Mouse (Mus musculus): ENCODE measurements around the gene Tacc2. TPM values are rescaled to one million over a fixed set of nuclear protein-coding genes. Genes with fewer than 3 reads are reported as not detected.

The Tacc2 gene
- total and polyA plus RNA-seq, 2 experiments, result 10.0 to 14.3 TPM

GRCm38 (mm10) chr7:130773914-130774630 lies 196.8 kb downstream of the Tacc2 start, which contains the start of gene Btbd16:
TSS of gene Btbd16 (plus strand) at chr7:130774069.
- no peak for DNase-seq (ENCODE audit: extremely low read depth, low read depth, low spot score)
- WGBS, result 64% methylated on average over 9 of the region's 9 CpGs
- Histone ChIP-seq H3K27ac (replicated peaks; ENCODE audit: insufficient read depth, low read depth, low read length) (no peak within 1 kb of the TSS), H3K4me1 (ENCODE audit: control insufficient read depth, insufficient read depth, low read length) (no peaks in the 10 kb centered on the region), H3K79me2 (ENCODE audit: control insufficient read depth, insufficient read depth, low read length) (no peaks in the 10 kb centered on the region), H3K9ac (ENCODE audit: low read depth, low read length) (no peak within 1 kb of the TSS), H3K4me3 (ENCODE audit: insufficient read depth, low read depth, low read length) (no peak within 1 kb of the TSS), H3K36me3 (ENCODE audit: control insufficient read depth, insufficient read depth, low read length) (no peaks in the 10 kb centered on the region), H3K27me3 (ENCODE audit: control insufficient read depth, insufficient read depth, low read length) (peaks cover 6% of the 10 kb centered on the region; the same call in 1 of the 2 replicates)
- TF ChIP-seq CTCF (IDR thresholded peaks at IDR 0.05; ENCODE audit: low read depth, low read length) (no peak), POLR2A (IDR thresholded peaks at IDR 0.05; ENCODE audit: extremely low read depth, insufficient read depth, low read length) (no peak)

GRCm38 (mm10) chr7:130780866-130781419 lies 203.7 kb downstream of the Tacc2 start:
- H3K36me3 ChIP-seq (ENCODE audit: control insufficient read depth, insufficient read depth, low read length), result no peaks in the 10 kb centered on the region
- H3K27me3 ChIP-seq (ENCODE audit: control insufficient read depth, insufficient read depth, low read length), result peaks cover 11% of the 10 kb centered on the region
- no peak overlapping the region for H3K27ac ChIP-seq (replicated peaks; ENCODE audit: insufficient read depth, low read depth, low read length)
- H3K9ac ChIP-seq (ENCODE audit: low read depth, low read length), result no peak overlapping the region
- DNase-seq (ENCODE audit: extremely low read depth, low read depth, low spot score), result no peak
- H3K4me3 ChIP-seq (ENCODE audit: insufficient read depth, low read depth, low read length), result no peak overlapping the region
- TF ChIP-seq CTCF (IDR thresholded peaks at IDR 0.05; ENCODE audit: low read depth, low read length) (no peak), POLR2A (IDR thresholded peaks at IDR 0.05; ENCODE audit: extremely low read depth, insufficient read depth, low read length) (no peak)
- 25% methylated on average over 5 of the region's 5 CpGs for WGBS
- no peaks in the 10 kb centered on the region for H3K4me1 ChIP-seq (ENCODE audit: control insufficient read depth, insufficient read depth, low read length)
- H3K79me2 ChIP-seq (ENCODE audit: control insufficient read depth, insufficient read depth, low read length), result no peaks in the 10 kb centered on the region

GRCm38 (mm10) chr7:130782501-130783050 lies 205.3 kb downstream of the Tacc2 start:
- no peaks in the 10 kb centered on the region for H3K79me2 ChIP-seq (ENCODE audit: control insufficient read depth, insufficient read depth, low read length)
- 90% methylated on average over 5 of the region's 5 CpGs for WGBS
- H3K36me3 ChIP-seq (ENCODE audit: control insufficient read depth, insufficient read depth, low read length), result no peaks in the 10 kb centered on the region
- H3K27ac ChIP-seq (replicated peaks; ENCODE audit: insufficient read depth, low read depth, low read length), result no peak overlapping the region
- peaks cover 11% of the 10 kb centered on the region for H3K27me3 ChIP-seq (ENCODE audit: control insufficient read depth, insufficient read depth, low read length)
- H3K9ac ChIP-seq (ENCODE audit: low read depth, low read length), result no peak overlapping the region
- no peaks in the 10 kb centered on the region; the same call in 1 of the 2 replicates for H3K4me1 ChIP-seq (ENCODE audit: control insufficient read depth, insufficient read depth, low read length)
- DNase-seq (ENCODE audit: extremely low read depth, low read depth, low spot score), result no peak
- no peak for TF ChIP-seq CTCF (IDR thresholded peaks at IDR 0.05; ENCODE audit: low read depth, low read length)
- no peak for TF ChIP-seq POLR2A (IDR thresholded peaks at IDR 0.05; ENCODE audit: extremely low read depth, insufficient read depth, low read length)
- no peak overlapping the region for H3K4me3 ChIP-seq (ENCODE audit: insufficient read depth, low read depth, low read length)

GRCm38 (mm10) chr7:130785923-130786575 lies 208.8 kb downstream of the Tacc2 start:
- WGBS, result 69% methylated on average over 12 of the region's 12 CpGs

GRCm38 (mm10) chr7:130786708-130787107 lies 209.5 kb downstream of the Tacc2 start:
- H3K27ac ChIP-seq (replicated peaks; ENCODE audit: insufficient read depth, low read depth, low read length), result no peak overlapping the region
- WGBS, result 29% methylated on average over 5 of the region's 5 CpGs
- peak; percentile 54 for DNase-seq (ENCODE audit: extremely low read depth, low read depth, low spot score)
- no peaks in the 10 kb centered on the region for H3K36me3 ChIP-seq (ENCODE audit: control insufficient read depth, insufficient read depth, low read length)
- no peak overlapping the region for H3K4me3 ChIP-seq (ENCODE audit: insufficient read depth, low read depth, low read length)
- no peaks in the 10 kb centered on the region; the same call in 1 of the 2 replicates for H3K4me1 ChIP-seq (ENCODE audit: control insufficient read depth, insufficient read depth, low read length)
- H3K27me3 ChIP-seq (ENCODE audit: control insufficient read depth, insufficient read depth, low read length), result peaks cover 4% of the 10 kb centered on the region; the same call in 1 of the 2 replicates
- no peak for TF ChIP-seq CTCF (IDR thresholded peaks at IDR 0.05; ENCODE audit: low read depth, low read length)
- TF ChIP-seq POLR2A (IDR thresholded peaks at IDR 0.05; ENCODE audit: extremely low read depth, insufficient read depth, low read length), result no peak
- no peaks in the 10 kb centered on the region for H3K79me2 ChIP-seq (ENCODE audit: control insufficient read depth, insufficient read depth, low read length)
- H3K9ac ChIP-seq (ENCODE audit: low read depth, low read length), result no peak overlapping the region

More at GRCm38 (mm10) chr7:130785923-130786575, 208.8 kb downstream of the Tacc2 start:
- Histone ChIP-seq H3K79me2 (ENCODE audit: control insufficient read depth, insufficient read depth, low read length) (no peaks in the 10 kb centered on the region), H3K36me3 (ENCODE audit: control insufficient read depth, insufficient read depth, low read length) (no peaks in the 10 kb centered on the region), H3K9ac (ENCODE audit: low read depth, low read length) (no peak overlapping the region), H3K27me3 (ENCODE audit: control insufficient read depth, insufficient read depth, low read length) (peaks cover 4% of the 10 kb centered on the region; the same call in 1 of the 2 replicates), H3K4me1 (ENCODE audit: control insufficient read depth, insufficient read depth, low read length) (no peaks in the 10 kb centered on the region; the same call in 1 of the 2 replicates), H3K27ac (replicated peaks; ENCODE audit: insufficient read depth, low read depth, low read length) (no peak overlapping the region), H3K4me3 (ENCODE audit: insufficient read depth, low read depth, low read length) (no peak overlapping the region)
- no peak for DNase-seq (ENCODE audit: extremely low read depth, low read depth, low spot score)
- TF ChIP-seq POLR2A (IDR thresholded peaks at IDR 0.05; ENCODE audit: extremely low read depth, insufficient read depth, low read length) (no peak), CTCF (IDR thresholded peaks at IDR 0.05; ENCODE audit: low read depth, low read length) (no peak)

Measured in liver, adult 2 months (tissue).